Mouse (Mus musculus) E14TG2a.4 (cell line): ENCODE measurements around the gene Polr3e.
"Not testable (repeated sequence)": the region's sequence is repeated elsewhere in the genome, so short reads cannot be mapped to it uniquely, and the experiment has no call there.

ENCODE experiments used
- CTCF ChIP-seq: conservative IDR thresholded peaks from 2 replicates; pipeline ENCODE4 v1.5.1; 2014; ENCODE audit warnings: low read length
- NANOG ChIP-seq: IDR thresholded peaks from 2 replicates; pipeline ENCODE4 v1.6.1; 2014; ENCODE audit warnings: borderline replicate concordance, low read length, mixed read lengths
- POU5F1 ChIP-seq: IDR thresholded peaks from 2 replicates; pipeline ENCODE4 v1.6.1; 2014; ENCODE audit warnings: low read length, borderline replicate concordance

- TF ChIP-seq CTCF, result peak; percentile 67
- not testable (repeated sequence) for TF ChIP-seq NANOG, POU5F1
Measured at GRCm38 (mm10) chr7:120910172-120910571, 7.4 kb upstream of the Polr3e start.
